Mouse (Mus musculus) 3T3-L1 (cell line): ENCODE measurements around the gene Palm.

ENCODE experiments used
- DNase-seq: peaks from one replicate; pipeline ENCODE4 v3.0.0-alpha.2; 2015; ENCODE audit warnings: low read depth, low spot score

The Palm gene

DNA sequence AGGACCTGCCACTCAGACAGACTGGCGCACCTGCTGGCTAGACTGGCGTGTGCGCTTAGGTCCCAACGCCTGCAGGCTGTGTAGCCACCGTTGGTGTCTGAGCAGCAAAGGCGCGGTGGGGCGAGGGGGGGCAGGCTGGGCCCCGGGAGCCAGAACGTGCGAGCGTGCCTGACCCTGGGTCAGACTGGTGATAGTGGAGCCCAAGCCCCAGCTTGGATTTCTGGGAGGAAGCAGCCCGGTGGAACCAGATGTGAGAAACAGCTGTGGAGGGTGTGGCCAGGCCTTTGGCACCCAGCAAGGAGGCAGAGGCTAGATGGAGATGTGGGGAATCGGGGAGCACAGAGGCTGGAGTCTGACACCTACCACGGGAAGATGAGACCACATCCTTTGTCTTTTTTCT is 4.0 kb downstream of the Palm start:
- DNase-seq, result no peak

DNA sequence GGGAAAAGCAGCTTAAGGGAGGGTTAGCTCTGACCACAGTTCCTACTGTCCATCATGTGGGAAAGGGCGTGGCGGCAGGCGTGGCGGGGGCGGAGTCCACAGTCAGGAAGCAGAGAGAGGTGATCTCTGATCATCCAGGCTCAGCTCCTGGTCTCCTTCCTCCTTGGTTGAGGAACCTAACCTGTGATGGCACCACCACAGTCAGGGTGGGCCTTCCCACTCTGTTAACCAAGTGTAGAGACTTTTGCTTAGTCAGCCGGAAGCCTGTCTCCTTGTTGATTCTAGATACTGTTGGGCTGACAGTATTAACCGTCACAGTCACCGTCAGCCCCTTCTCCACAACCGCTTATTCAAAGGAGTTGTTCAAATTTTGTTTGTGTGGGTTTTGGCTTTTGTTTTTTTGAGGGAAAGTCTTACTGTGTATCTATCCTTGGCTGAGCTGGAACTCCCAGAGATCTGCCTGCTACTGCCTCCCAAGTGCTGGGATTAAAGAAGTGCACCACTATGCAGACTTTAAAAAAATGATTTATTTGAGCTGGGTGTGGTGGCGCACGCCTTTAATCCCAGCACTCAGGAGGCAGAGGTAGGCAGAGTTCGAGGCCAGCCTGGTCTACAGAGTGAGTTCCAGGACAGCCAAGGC is 5.0 kb downstream of the Palm start:
- peak; percentile 6 for DNase-seq

- DNase-seq, result no peak
These were observed 7.1 kb downstream of the Palm start for GRCm38 (mm10) chr10:79800508-79800907.

GRCm38 (mm10) chr10:79801837-79802236 is 8.5 kb downstream of the Palm start:
- DNase-seq, result peak; percentile 32

GRCm38 (mm10) chr10:79802331-79802971 is 9.1 kb downstream of the Palm start:
- DNase-seq, result peak; percentile 76

GRCm38 (mm10) chr10:79803716-79804323 is 10.4 kb downstream of the Palm start:
- no peak for DNase-seq

DNA sequence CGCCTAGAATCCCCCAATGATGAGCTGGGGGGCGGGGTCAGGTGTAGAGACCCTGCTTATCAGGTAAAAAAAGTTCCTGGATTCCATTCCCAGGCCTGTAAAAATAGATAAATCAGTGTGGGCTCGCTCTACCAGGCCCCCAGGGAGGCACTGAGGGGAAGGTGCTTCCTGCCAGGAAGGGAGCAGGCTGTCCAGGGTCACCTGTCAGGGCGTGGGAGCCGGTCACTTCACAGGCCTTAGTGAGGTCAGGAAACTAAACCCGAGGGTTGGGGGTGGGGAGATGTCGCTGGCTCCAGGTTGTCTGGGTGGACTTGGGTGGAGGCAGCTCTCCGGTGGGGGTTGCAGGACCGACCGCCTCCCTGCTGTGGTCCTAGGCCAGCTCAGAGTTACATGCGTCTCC is 12.3 kb downstream of the Palm start:
- no peak for DNase-seq

DNA sequence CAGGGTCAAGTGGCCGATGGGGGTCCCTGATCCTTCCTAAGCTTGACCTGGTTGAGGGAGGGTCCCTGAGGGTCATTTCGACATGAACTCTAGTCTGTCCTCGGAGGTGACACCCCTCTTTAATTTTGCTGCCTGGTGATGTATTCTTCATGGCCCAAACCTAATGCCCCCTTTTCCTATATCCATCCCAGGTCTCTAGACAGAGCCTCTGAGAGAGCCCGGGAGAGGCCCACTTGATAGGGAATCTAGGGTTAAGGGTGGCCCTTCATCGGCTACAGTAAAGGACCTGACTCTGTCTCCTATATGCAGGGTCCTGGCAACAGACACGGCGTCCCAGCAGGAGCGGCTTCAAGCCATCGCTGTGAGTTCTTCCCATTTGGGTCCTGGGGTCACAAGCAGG is 13.0 kb downstream of the Palm start:
- DNase-seq, result no peak

- no peak for DNase-seq
These were observed 13.6 kb downstream of the Palm start for GRCm38 (mm10) chr10:79806972-79807371.

GRCm38 (mm10) chr10:79807826-79808225 is 14.5 kb downstream of the Palm start:
- no peak for DNase-seq

- no peak for DNase-seq
These were observed 15.4 kb downstream of the Palm start for GRCm38 (mm10) chr10:79808728-79809127.

- peak; percentile 76 for DNase-seq
These were observed 18.6 kb downstream of the Palm start for GRCm38 (mm10) chr10:79811736-79812637.

DNA sequence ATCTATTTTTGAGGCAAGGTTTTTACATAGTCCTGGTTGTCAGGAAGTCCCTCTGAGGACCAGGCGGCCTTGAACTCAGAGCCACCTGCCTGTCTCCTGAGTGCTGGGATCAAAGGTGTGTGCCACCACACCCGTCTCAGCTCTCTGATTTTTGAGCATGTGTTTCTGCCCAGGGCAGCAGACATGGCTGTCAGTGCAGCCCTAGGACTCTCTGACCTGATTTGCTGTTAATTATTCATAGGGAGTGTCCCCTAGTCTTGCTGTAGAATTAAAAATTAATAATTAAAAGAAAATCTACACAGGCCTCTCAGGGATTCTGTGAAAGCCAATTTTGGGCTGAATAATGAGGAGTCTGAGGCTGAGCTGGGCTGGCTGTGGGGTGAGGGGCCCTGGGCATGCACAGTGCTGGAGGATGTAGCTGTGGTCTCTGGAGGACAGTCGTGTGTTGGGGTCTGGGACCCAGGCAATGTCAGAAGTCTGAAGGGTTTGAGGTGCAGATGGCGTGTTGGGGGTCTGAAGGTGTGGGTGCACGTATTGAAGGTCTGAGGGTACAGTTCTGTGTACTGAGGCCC is 21.0 kb downstream of the Palm start:
- DNase-seq, result no peak

DNA sequence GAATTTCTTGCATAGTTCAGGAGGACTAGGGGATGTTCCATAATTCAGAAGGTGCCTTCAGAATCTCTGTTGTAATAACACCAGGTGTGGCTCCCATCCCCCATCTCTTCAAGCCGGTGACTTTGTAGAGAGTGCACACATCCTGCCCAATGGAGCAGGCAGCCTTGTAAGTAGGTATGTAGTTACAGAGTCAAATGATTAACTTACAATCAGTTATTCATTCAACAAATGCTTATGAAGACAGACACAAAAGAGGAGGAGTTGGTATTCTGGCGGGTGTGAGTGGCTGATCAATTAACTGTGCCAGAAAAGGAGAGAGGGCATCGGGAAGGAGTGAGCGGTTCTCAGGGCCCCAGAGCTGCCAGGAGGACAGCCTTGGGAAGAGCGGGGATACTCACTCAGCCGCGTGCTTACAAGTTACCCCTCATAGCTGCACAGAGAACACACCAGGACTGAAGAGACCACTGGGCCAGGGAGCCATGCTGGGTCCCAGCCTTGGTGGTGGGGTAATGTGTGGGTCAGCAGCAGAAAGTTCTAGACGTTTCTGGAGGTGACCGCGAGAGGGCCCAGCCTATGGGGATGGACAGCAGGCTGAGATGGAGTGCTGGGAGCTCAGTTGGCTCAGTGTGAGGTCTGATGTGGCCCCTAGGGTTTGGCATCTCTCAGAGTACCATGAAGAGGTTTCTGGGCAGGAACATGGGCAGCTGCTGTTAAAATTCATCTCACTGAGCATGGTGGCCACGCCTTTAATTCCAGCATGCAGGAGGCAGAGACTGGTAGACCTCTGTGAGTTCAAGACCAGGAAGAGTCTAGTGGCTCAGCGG is 22.5 kb downstream of the Palm start:
- DNase-seq, result no peak

DNA sequence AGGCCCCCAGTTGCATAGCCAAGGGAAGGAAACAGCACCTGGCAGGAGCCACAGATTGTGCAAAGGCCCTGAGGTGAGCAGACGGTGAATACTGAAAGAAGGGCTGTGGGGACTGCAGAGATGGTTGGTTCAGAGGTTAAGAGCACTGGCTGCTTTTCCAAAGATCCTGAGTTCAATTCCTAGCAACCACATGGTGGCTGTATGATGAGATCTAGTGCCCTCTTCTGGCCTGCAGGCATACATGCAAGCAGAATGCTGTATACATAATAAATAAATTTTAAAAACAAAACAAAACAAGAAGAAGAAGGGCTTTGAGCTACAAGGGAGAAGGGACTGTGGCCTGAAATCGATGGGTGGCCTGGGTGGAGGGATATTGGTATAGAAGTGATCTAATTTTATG is 23.7 kb downstream of the Palm start:
- DNase-seq, result peak; percentile 27

- no peak for DNase-seq
These were observed 24.9 kb downstream of the Palm start for GRCm38 (mm10) chr10:79818225-79818624.

- DNase-seq, result no peak
These were observed 26.2 kb downstream of the Palm start for GRCm38 (mm10) chr10:79819606-79820005.

DNA sequence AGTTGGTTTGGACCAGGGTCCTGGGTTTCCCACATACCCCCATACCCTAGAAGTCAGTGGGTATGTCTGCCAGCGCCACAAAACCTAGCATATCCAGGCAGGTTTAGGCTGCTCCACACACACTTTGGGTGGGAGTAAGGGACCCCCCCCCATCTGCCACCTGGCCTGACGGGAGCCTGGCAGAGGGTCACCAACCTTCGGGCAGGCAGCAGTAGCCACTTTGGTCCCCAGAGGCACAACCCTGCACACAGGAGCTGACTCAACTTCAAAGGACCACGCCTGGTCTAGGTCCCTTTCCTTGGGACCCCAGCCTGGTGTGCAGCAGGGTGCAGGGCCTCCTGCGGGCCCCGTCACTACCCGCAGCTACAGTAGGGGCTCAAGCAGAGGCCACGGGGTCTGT is 26.9 kb downstream of the Palm start:
- no peak for DNase-seq

DNA sequence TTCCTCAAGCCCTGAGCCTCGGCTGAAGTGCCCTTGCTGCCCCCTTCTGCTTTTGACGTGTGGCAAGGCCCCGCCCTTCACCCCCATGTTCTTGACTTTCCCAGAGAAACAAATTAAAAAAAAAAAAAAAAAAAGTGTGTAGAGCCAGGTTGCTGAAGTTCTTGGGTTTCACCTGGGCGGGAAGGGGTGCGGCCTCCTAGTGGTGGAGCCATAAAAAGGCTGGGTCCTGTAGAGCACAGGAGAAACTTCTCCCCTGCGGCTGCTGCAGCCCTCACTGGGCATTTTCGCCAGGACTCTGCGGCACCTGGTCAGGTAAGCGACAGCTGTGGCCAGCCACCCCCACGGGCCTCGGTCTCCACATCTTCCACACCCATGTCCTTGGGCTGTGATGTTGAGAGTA is 27.4 kb downstream of the Palm start, which contains the start of gene Misp:
Gene Misp, plus strand, starts transcription at position 208 of the 400 bp plus-strand sequence.
- DNase-seq, result no peak

- no peak for DNase-seq
These were observed 28.4 kb downstream of the Palm start for GRCm38 (mm10) chr10:79821731-79822130.

DNA sequence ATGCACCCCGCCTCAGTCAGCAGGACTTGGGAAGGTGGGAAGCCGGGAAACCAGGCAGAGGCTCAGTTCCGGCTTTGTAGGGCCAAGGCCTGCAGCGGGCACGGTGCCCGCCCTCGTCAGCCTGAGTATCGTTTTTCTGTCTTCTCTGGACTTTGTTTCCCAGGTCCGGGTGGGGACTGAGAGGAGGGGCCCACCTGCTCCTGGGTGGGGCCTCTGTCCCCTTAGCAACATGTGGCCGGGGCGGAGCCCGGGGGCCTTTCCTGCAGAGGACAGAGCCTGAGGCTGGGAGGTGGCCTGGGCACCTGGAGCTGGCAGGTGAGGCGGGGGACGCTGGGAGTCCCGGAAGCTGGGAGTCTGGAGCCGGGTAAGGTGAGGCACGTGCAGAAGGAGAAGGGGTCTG is 29.0 kb downstream of the Palm start:
- DNase-seq, result no peak
